Mouse (Mus musculus): Measurements from ENCODE around the gene Adcy7. TPM values are rescaled to one million over a fixed set of nuclear protein-coding genes. Genes with fewer than 3 reads are reported as not detected.

The Adcy7 gene
- polyA plus RNA-seq, 1 experiment: 60.5 TPM

GRCm38 (mm10) chr8:88288622-88289242 lies 16.5 kb downstream of the Adcy7 start:
- no peak for TF ChIP-seq GATA1 (IDR thresholded peaks at IDR 0.05; ENCODE audit: low read length)

- TF ChIP-seq GATA1 (IDR thresholded peaks at IDR 0.05; ENCODE audit: low read length): no peak
Measured at GRCm38 (mm10) chr8:88289901-88290300, 17.7 kb downstream of the Adcy7 start.

GRCm38 (mm10) chr8:88290326-88291304 lies 18.4 kb downstream of the Adcy7 start:
- TF ChIP-seq GATA1 (IDR thresholded peaks at IDR 0.05; ENCODE audit: low read length): no peak

- no peak for TF ChIP-seq GATA1 (IDR thresholded peaks at IDR 0.05; ENCODE audit: low read length)
Measured at GRCm38 (mm10) chr8:88291305-88291690, 19.1 kb downstream of the Adcy7 start.

GRCm38 (mm10) chr8:88292926-88293325 lies 20.7 kb downstream of the Adcy7 start:
- TF ChIP-seq GATA1 (IDR thresholded peaks at IDR 0.05; ENCODE audit: low read length): no peak

GRCm38 (mm10) chr8:88293590-88294356 lies 21.6 kb downstream of the Adcy7 start:
- no peak for TF ChIP-seq GATA1 (IDR thresholded peaks at IDR 0.05; ENCODE audit: low read length)

GRCm38 (mm10) chr8:88294977-88295376 lies 22.8 kb downstream of the Adcy7 start:
- no peak for TF ChIP-seq GATA1 (IDR thresholded peaks at IDR 0.05; ENCODE audit: low read length)

- no peak for TF ChIP-seq GATA1 (IDR thresholded peaks at IDR 0.05; ENCODE audit: low read length)
Measured at GRCm38 (mm10) chr8:88297976-88298732, 26.0 kb downstream of the Adcy7 start.

GRCm38 (mm10) chr8:88298733-88299103 lies 26.5 kb downstream of the Adcy7 start:
- no peak for TF ChIP-seq GATA1 (IDR thresholded peaks at IDR 0.05; ENCODE audit: low read length)

- no peak for TF ChIP-seq GATA1 (IDR thresholded peaks at IDR 0.05; ENCODE audit: low read length)
Measured at GRCm38 (mm10) chr8:88299907-88300603, 27.9 kb downstream of the Adcy7 start.

GRCm38 (mm10) chr8:88301589-88302437 lies 29.6 kb downstream of the Adcy7 start:
- TF ChIP-seq GATA1 (IDR thresholded peaks at IDR 0.05; ENCODE audit: low read length): no peak

- no peak for TF ChIP-seq GATA1 (IDR thresholded peaks at IDR 0.05; ENCODE audit: low read length)
Measured at GRCm38 (mm10) chr8:88305814-88306213, 33.6 kb downstream of the Adcy7 start.

- no peak for TF ChIP-seq GATA1 (IDR thresholded peaks at IDR 0.05; ENCODE audit: low read length)
Measured at GRCm38 (mm10) chr8:88306511-88306910, 34.3 kb downstream of the Adcy7 start.

- no peak for TF ChIP-seq GATA1 (IDR thresholded peaks at IDR 0.05; ENCODE audit: low read length)
Measured at GRCm38 (mm10) chr8:88307736-88308135, 35.5 kb downstream of the Adcy7 start.
